Mouse (Mus musculus) stomach, embryonic 14.5 days (tissue): ENCODE measurements around the gene Rybp. TPM values are rescaled to one million over a fixed set of nuclear protein-coding genes. Genes with fewer than 3 reads are reported as not detected.
A peak's percentile ranks its signal among the peaks of the same experiment; 100 is the strongest.

Experiments used
- ATAC-seq: fragments of 200-750 bp; cut with Nextera tagmentation; 2 replicates; pipeline ENCODE4 v1.8.0; 2017; ENCODE audit warnings: low read depth, moderate TSS enrichment; ENCODE audit not compliant: insufficient number of reproducible peaks, insufficient read depth, low FRiP score
- H3K27ac ChIP-seq: fragments of 300-500 bp; sonication (generic); 2 replicates; pipeline ENCODE4 v1.5.1; 2014; ENCODE audit warnings: mild to moderate bottlenecking, low read length, moderate library complexity, mixed read lengths
- H3K27me3 ChIP-seq: fragments of 300-500 bp; sonication (generic); 2 replicates; pipeline ENCODE4 v1.6.1; 2014; ENCODE audit warnings: low read length, control low read depth, mixed read lengths; ENCODE audit not compliant: control insufficient read depth, insufficient read depth
- H3K36me3 ChIP-seq: fragments of 300-500 bp; sonication (generic); 2 replicates; pipeline ENCODE4 v1.6.1; 2014; ENCODE audit warnings: mild to moderate bottlenecking, control low read depth, low read length, moderate library complexity, mixed read lengths; ENCODE audit not compliant: control insufficient read depth, insufficient read depth
- H3K4me1 ChIP-seq: fragments of 300-500 bp; sonication (generic); 2 replicates; pipeline ENCODE4 v1.6.1; 2014; ENCODE audit warnings: low read length, control low read depth, mixed read lengths; ENCODE audit not compliant: control insufficient read depth, insufficient read depth
- H3K4me2 ChIP-seq: fragments of 300-500 bp; sonication (generic); replicated peaks from 2 replicates; pipeline ENCODE4 v1.6.1; 2014; ENCODE audit warnings: low read depth, low read length, control low read depth
- H3K4me3 ChIP-seq: fragments of 300-500 bp; sonication (generic); 2 replicates; pipeline ENCODE4 v1.5.1; 2014; ENCODE audit warnings: low read depth, low read length, control low read depth
- H3K9ac ChIP-seq: fragments of 300-500 bp; sonication (generic); replicated peaks from 2 replicates; pipeline ENCODE4 v1.6.1; 2014; ENCODE audit warnings: low read depth, mild to moderate bottlenecking, control low read depth, low read length, moderate library complexity, mixed read lengths
- H3K9me3 ChIP-seq: fragments of 300-500 bp; sonication (generic); 2 replicates; pipeline ENCODE4 v1.6.1; 2016; ENCODE audit warnings: low read depth, low read length, control low read depth; ENCODE audit not compliant: control insufficient read depth
- WGBS: fragments of 180-500 bp; shearing (Covaris S2); extraction: QIAGEN DNeasy Blood & Tissue Kit; methylation state at CpG from one replicate; pipeline ENCODE4 v1.1.7; 2014; 5-methylcytosine and 5-hydroxymethylcytosine counted together
- polyA plus RNA-seq: library from polyadenylated mRNA; unstranded; fragments of >200 nt; fragmentation: Nextera tagmentation; extraction: Ambion mirVana; gene quantifications from 2 replicates; pipeline ENCODE4 v1.2.1, GENCODE M21; 2014

The Rybp gene
- polyA plus RNA-seq, 1 experiment from 2014 or later = 12.6 TPM

- H3K9ac ChIP-seq = no peak overlapping the region
- peaks cover 18% of the 10 kb centered on the region; the same call in 1 of the 2 replicates for H3K4me1 ChIP-seq
- 83% methylated on average over 5 of the region's 5 CpGs for WGBS
Observed at GRCm38 (mm10) chr6:100222927-100223326, 64.4 kb downstream of the Rybp start.

GRCm38 (mm10) chr6:100221803-100222202 lies 65.5 kb downstream of the Rybp start:
- Histone ChIP-seq H3K9ac (no peak overlapping the region), H3K4me2 (no peak overlapping the region), H3K27ac (no peak overlapping the region), H3K27me3 (no peaks in the 10 kb centered on the region), H3K4me1 (peaks cover 18% of the 10 kb centered on the region; the same call in 1 of the 2 replicates), H3K36me3 (no peaks in the 10 kb centered on the region), H3K4me3 (no peak overlapping the region), H3K9me3 (no peaks in the 10 kb centered on the region)
- 32% methylated on average over 4 of the region's 4 CpGs for WGBS
- ATAC-seq = no peak

More at GRCm38 (mm10) chr6:100222927-100223326, 64.4 kb downstream of the Rybp start:
- no peaks in the 10 kb centered on the region for H3K27me3 ChIP-seq
- no peak for ATAC-seq
- H3K4me2 ChIP-seq = no peak overlapping the region
- no peak overlapping the region for H3K4me3 ChIP-seq
- no peaks in the 10 kb centered on the region for H3K9me3 ChIP-seq
- H3K27ac ChIP-seq = no peak overlapping the region
- H3K36me3 ChIP-seq = no peaks in the 10 kb centered on the region; the same call in 1 of the 2 replicates

- WGBS = 51% methylated on average over 14 of the region's 14 CpGs
- Histone ChIP-seq H3K4me3 (no peak overlapping the region), H3K9ac (no peak overlapping the region), H3K9me3 (no peaks in the 10 kb centered on the region), H3K4me2 (no peak overlapping the region), H3K36me3 (no peaks in the 10 kb centered on the region), H3K27me3 (no peaks in the 10 kb centered on the region), H3K4me1 (peaks cover 18% of the 10 kb centered on the region; the same call in 1 of the 2 replicates), H3K27ac (peak overlapping the region; percentile 3; the same call in 1 of the 2 replicates)
- ATAC-seq = peak; percentile 43; the same call in 1 of the 2 replicates
Observed at GRCm38 (mm10) chr6:100220917-100221560, 66.2 kb downstream of the Rybp start.

- Histone ChIP-seq H3K36me3 (no peaks in the 10 kb centered on the region), H3K4me3 (no peak overlapping the region), H3K4me2 (no peak overlapping the region), H3K27ac (no peak overlapping the region), H3K27me3 (no peaks in the 10 kb centered on the region), H3K4me1 (peaks cover 27% of the 10 kb centered on the region; the same call in 1 of the 2 replicates), H3K9me3 (no peaks in the 10 kb centered on the region), H3K9ac (no peak overlapping the region)
- 84% methylated on average over 3 of the region's 3 CpGs for WGBS
- ATAC-seq = no peak
Observed at GRCm38 (mm10) chr6:100219971-100220370, 67.3 kb downstream of the Rybp start.

- Histone ChIP-seq H3K27me3 (no peaks in the 10 kb centered on the region), H3K27ac (no peak overlapping the region), H3K4me2 (no peak overlapping the region), H3K4me1 (peaks cover 28% of the 10 kb centered on the region; the same call in 1 of the 2 replicates), H3K36me3 (no peaks in the 10 kb centered on the region), H3K9ac (no peak overlapping the region), H3K9me3 (no peaks in the 10 kb centered on the region), H3K4me3 (no peak overlapping the region)
- WGBS = 54% methylated on average over 13 of the region's 13 CpGs
- peak; percentile 24; the same call in 1 of the 2 replicates for ATAC-seq
Observed at GRCm38 (mm10) chr6:100218541-100219341, 68.5 kb downstream of the Rybp start.

DNA sequence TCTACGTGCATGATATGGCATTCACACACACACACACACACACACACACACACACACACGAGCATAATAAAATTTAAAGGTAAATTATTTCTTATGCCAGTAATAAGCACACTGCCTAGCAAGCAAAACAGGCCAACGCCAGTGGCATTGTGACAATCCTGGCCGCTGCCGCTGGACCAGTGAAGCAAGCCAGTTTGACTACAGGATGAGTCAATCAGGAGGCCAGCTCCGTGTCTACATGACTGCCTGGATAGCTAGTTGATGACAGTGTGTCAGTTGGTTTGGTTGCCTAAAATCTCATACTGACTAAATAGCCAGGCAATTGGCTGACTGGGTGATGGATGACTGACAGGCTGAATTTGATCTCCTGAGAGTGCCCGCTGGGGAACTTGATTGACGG lies 69.8 kb downstream of the Rybp start:
- H3K4me3 ChIP-seq = no peak overlapping the region
- peaks cover 37% of the 10 kb centered on the region for H3K4me1 ChIP-seq
- H3K4me2 ChIP-seq = no peak overlapping the region
- ATAC-seq = no peak
- H3K9me3 ChIP-seq = no peaks in the 10 kb centered on the region
- H3K36me3 ChIP-seq = no peaks in the 10 kb centered on the region
- 90% methylated on average over 8 of the region's 8 CpGs for WGBS
- H3K27me3 ChIP-seq = no peaks in the 10 kb centered on the region
- H3K27ac ChIP-seq = no peak overlapping the region
- H3K9ac ChIP-seq = no peak overlapping the region

DNA sequence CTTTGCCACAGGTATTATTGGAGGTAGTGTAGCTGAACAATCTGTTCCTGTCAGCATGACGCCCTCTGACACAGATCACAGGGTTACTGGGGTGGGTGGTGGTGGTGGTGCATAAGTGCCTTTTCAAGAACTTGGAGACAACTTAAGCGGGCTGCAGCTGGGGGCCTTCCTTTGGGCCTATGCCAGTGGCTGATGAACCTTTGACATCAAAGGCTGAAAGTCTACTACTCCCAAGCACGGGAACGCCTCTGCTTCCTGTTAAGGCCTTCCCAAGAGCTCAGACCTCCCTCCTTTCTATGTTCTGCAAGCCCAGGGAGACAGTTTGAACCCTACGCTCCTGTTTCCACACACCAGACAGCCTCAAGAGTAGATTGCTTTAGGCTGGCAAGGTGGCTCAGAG lies 70.3 kb downstream of the Rybp start:
- no peak overlapping the region for H3K4me2 ChIP-seq
- H3K9me3 ChIP-seq = no peaks in the 10 kb centered on the region
- WGBS = 66% methylated on average over 5 of the region's 5 CpGs
- H3K27me3 ChIP-seq = no peaks in the 10 kb centered on the region
- H3K4me3 ChIP-seq = no peak overlapping the region
- no peak overlapping the region for H3K27ac ChIP-seq
- no peaks in the 10 kb centered on the region for H3K36me3 ChIP-seq
- ATAC-seq = no peak
- peaks cover 39% of the 10 kb centered on the region for H3K4me1 ChIP-seq
- H3K9ac ChIP-seq = no peak overlapping the region

GRCm38 (mm10) chr6:100215809-100216208 lies 71.5 kb downstream of the Rybp start:
- Histone ChIP-seq H3K9me3 (no peaks in the 10 kb centered on the region), H3K4me1 (peaks cover 32% of the 10 kb centered on the region), H3K9ac (no peak overlapping the region), H3K4me3 (no peak overlapping the region), H3K27me3 (no peaks in the 10 kb centered on the region), H3K36me3 (no peaks in the 10 kb centered on the region), H3K27ac (no peak overlapping the region), H3K4me2 (no peak overlapping the region)
- 51% methylated on average over 6 of the region's 6 CpGs for WGBS
- no peak for ATAC-seq
